Mouse (Mus musculus): ENCODE measurements at regions not wholly inside any gene's neighbourhood (a gene's known extent, or its start where the extent isn't known, plus 50 kb on each side); places are given as distances from the start of the nearest gene placed in this dataset.
"Not testable (repeated sequence)": the region's sequence is repeated elsewhere in the genome, so short reads cannot be mapped to it uniquely, and the experiment has no call there.

DNA sequence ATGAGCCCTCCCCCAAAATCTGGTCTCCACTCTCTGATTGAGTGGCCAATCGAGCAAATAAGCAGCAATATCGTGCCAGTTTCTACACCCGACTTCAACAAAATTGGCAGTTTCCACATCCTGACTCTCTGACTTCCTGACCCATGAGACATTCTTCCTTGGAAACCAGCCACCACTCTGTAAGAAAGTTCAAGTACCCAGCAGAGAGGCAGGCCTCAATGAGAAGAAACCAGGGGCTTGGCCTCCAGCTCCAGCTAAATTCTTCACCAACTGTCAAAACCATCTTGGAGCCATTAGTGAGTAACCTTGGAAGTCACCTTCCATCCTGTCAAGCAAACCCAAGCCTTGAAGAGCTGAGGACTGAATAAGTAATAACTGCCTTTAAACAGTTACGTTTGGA lies 162.7 kb upstream of the Intu start:
- DNase-seq (ENCODE audit: low spot score), result no peak

GRCm38 (mm10) chr3:40371411-40371810 lies 159.7 kb upstream of the Intu start:
- no peak for DNase-seq (ENCODE audit: low spot score)

DNA sequence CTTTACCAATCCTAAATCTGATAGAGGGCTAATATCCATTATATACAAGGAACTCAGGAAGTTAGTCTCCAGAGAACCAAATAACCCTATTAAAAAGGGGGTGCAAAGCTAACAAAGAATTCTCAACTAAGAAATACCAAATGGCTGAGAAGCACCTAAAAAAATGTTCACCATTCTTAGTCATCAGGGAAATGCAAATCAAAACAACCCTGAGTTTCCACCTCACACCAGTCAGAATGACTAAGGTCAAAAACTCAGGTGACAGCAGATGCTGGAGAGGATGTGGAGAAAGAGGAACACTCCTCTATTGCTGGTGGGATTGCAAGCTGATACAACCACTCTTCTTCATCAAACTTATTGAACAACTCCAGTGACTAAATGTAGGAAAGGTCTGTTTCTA lies 154.9 kb upstream of the Intu start:
- DNase-seq (ENCODE audit: low spot score), result not testable (repeated sequence)

DNA sequence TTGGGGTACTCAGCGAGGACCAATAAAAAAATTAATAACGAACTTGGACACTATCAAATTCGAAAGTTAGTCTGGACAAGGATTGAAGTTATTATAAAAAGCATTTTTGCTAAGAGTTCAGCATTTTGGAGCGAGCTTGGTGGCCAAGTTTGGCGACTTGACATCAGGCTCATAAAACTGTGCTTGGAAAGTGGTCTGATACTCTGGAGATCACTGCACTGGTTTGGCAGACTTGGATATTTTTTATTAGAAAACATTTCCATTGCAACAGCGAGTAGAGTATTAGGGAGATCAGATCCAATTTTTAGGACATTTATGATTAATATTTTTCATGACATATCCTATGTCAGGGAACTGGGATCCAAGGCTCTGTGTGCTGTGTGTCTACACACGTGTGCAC lies 153.7 kb upstream of the Intu start:
- DNase-seq (ENCODE audit: low spot score), result no peak

DNA sequence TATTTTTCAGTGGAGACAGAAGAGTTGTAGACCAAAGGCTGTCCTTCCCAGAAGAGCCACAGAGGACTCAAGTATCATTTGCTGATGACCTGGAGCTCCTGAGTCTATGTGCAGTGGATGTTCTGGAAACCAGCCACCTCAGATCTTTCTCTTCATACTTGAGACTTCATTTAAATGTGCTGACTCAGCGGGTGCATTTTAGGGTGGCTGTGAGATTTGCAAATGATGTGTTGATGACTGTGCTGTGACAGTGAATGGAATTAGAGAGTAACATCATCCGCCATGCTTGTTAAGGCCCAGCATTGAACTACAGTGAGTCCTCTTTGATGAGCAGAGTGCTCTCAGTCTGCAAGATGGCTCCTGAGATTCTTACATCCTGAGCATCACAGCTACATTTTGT lies 152.0 kb upstream of the Intu start:
- DNase-seq (ENCODE audit: low spot score), result no peak

- peak; percentile 2 for DNase-seq (ENCODE audit: low spot score)
Measured at GRCm38 (mm10) chr3:40391631-40392030, 139.5 kb upstream of the Intu start.

DNA sequence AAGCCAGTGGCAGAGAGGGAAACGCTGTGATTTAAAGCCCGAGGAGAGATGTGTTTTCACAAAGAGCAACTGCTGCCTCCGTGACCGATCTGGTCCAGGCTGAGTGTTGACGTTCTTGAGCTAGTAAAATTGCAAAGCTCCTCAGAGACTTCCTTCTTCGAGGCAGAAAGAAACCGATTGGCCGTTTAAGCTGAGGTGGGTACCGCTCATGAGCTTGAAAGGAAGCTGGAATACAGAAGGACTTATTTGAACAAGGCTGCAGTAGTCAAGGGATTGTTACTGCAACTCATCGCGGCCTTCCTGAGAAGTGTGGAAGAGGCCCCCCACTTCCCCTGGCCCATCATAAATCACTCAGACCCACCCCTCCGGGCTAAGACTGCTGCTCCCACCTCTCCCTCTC lies 132.9 kb upstream of the Intu start:
- DNase-seq (ENCODE audit: low spot score), result no peak

- no peak for DNase-seq (ENCODE audit: low spot score)
Measured at GRCm38 (mm10) chr3:40403402-40403801, 127.7 kb upstream of the Intu start.

DNA sequence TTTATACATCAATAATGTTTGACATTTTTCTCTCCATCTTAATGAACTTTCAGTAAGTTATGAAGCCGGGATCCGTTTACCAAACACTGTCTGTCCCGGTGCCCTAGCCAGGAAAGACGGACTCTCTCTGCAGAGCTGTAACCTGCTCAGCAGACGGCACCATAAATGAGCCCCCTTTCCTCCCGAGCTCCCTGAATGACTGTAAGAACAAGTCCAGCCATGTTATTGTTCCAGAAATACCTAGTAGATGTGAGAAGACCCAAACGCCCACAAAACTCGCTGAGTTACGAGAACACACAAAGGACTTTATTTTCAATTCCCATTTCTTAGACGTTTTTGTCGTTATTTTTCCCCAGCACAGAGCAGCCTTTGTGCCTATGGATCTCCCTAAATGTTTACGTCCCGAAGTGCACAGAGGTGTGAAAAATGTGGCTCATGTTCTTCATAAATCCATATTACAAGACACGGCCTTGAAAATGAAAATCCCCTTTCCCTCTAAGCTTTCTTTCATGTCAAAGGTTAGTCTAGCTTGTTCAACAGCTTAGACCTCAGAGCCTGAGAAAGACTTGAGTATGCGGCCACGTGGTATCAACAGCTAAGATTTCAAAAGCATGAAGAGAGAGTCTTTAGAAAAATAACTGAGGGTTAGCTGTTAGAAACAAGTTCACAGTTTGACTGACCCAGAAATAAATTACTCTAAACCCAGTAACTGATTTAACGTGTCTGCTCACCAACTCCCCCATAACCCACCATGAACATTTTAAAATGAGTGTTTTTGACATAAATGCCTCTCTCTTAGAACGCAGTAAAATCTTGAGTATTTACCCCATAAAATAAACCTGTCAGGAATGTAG lies 125.8 kb upstream of the Intu start:
- DNase-seq (ENCODE audit: low spot score), result no peak

- DNase-seq (ENCODE audit: low spot score), result no peak
Measured at GRCm38 (mm10) chr3:40405949-40406236, 125.2 kb upstream of the Intu start.

- no peak for DNase-seq (ENCODE audit: low spot score)
Measured at GRCm38 (mm10) chr3:40408921-40409488, 122.1 kb upstream of the Intu start.

DNA sequence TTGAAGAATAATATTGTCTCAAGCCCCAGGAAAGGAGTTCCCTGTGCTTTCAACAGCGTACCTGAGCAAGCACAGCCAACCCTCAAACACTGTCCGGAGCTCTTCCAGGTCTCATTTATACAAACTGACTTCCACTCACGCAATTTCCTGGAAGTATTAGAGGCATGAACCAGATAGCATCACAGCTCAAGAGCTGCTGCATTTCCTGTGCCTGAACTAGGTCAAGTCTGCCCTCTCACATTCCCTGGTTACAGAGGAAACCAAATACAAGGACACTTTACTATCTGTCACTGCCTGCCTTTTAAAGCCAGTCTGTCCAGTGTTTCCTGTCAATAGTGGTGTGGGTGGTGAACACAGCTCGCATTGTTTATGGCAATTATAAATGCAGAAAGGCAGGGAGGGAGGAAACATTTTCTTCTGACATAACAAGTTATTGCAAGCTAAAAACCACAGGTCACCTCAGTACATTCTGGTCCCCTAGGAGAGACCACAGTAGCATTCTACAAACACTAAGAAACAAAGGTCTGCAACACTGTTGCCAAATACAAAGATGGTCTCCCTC lies 120.3 kb upstream of the Intu start:
- no peak for DNase-seq (ENCODE audit: low spot score)

- DNase-seq (ENCODE audit: low spot score), result not testable (repeated sequence)
Measured at GRCm38 (mm10) chr3:40425183-40425844, 105.8 kb upstream of the Intu start.

GRCm38 (mm10) chr3:40426070-40426469 lies 105.0 kb upstream of the Intu start:
- no peak for DNase-seq (ENCODE audit: low spot score)

DNA sequence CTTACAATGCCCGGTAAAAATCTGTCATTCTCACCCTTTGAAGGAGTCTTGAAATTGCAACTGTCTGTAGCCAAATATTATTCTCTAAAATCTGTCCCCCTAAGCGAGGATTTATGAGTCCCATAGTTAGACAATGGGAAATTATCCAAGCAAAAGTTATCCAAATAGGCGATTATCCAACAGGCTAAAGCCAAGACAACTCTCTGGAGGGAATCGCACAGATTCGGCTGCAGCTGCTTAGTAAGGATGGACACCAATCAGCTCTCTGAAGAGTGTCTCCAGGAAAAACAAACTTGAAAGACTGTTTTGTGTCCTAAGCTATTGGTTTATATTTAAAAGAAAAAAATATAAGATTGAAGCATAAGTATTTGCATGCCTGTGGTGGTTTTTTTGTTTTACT lies 103.1 kb upstream of the Intu start:
- DNase-seq (ENCODE audit: low spot score), result no peak

DNA sequence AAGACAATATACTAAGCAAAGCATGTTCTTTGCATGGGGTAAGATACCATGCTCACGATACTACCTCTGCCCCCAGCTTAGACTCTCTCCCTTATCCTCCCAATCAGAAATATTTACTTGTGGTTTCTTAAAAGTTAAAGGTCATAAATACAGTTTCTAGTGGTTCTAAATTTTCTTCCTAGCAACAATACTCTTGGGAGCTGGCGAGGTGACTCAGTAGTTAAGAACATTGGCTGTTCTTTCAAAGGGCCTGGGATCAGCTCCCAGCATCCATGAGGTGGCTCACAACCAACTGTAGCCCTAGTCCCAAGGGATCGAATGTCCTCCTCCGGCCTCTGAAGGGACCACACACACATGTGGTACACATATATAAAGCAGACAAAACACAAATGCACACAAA lies 92.8 kb upstream of the Intu start:
- DNase-seq (ENCODE audit: low spot score), result no peak

GRCm38 (mm10) chr3:40441092-40442036 lies 89.7 kb upstream of the Intu start:
- no peak for DNase-seq (ENCODE audit: low spot score)

DNA sequence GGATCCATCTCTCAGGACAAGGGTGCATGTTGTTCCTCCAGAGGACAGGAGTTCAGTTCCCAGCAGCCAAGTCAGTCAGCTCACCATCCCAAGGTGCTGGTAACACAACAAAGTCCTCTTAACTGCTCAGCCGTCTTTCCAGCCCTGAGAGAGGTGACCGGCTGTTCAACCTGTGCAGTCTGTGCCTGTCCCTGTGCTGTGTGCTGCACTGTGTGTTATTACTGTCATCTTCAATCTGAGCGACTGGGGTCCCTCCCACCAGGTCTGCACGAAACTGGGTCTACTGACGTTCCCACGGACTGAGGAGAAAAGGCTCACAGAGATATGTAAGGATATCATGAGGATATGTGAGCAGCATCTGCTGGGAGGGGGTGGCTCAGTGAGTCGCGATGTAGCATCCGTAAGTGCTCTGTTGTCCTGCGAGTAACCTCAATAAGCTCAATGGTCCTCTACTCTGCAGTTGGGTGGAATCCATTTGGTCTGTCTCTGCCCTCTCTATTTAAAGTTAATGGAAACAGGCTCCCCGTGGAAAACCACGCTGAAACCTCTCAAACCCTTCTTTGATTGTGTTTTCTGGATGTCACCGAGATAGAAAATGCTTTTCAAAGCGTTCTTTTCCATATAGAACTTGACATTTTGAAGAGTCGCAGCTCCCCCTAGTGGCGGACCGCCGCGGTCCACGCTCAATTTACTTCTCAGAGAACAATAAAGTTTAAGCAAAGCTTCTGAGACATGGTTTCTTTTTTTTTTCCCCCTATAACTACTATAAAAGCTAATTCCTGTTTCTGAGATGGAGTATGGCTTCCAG lies 87.1 kb upstream of the Intu start:
- DNase-seq (ENCODE audit: low spot score), result no peak

- DNase-seq (ENCODE audit: low spot score), result no peak
Measured at GRCm38 (mm10) chr3:40452958-40453357, 78.1 kb upstream of the Intu start.

GRCm38 (mm10) chr3:40453552-40453951 lies 77.5 kb upstream of the Intu start:
- DNase-seq (ENCODE audit: low spot score), result no peak

GRCm38 (mm10) chr3:40456070-40456469 lies 75.0 kb upstream of the Intu start:
- DNase-seq (ENCODE audit: low spot score), result no peak
